Mouse (Mus musculus): ENCODE data around the gene Qk. TPM values are rescaled to one million over a fixed set of nuclear protein-coding genes. Genes with fewer than 3 reads are reported as not detected.

Gene Qk
- polyA plus RNA-seq, 1 experiment = 76.0 TPM

GRCm38 (mm10) chr17:10190857-10191256, 128.8 kb downstream of the Qk start:
- 60% methylated on average over 1 of the region's 1 CpGs for WGBS
- Histone ChIP-seq H3K4me1 (ENCODE audit: control insufficient read depth, insufficient read depth, insufficient read length) (no peaks in the 10 kb centered on the region), H3K27me3 (ENCODE audit: control insufficient read depth, insufficient read depth, low read length) (no peaks in the 10 kb centered on the region), H3K4me3 (ENCODE audit: extremely low read depth, insufficient read depth, insufficient read length) (no peak overlapping the region), H3K36me3 (ENCODE audit: control insufficient read depth, insufficient read depth, low read length) (no peaks in the 10 kb centered on the region), H3K27ac (ENCODE audit: insufficient read depth, low read length) (no peak overlapping the region)
- no peak for TF ChIP-seq POLR2A (IDR thresholded peaks at IDR 0.05; ENCODE audit: low read depth, low read length)
- TF ChIP-seq CTCF (IDR thresholded peaks at IDR 0.05; ENCODE audit: extremely low read depth, insufficient read depth, insufficient read length, insufficient replicate concordance) = no peak
- no peak for DNase-seq (ENCODE audit: low read depth in 1 of 2, low spot score in 2 of 2)

- no peak for DNase-seq (ENCODE audit: low read depth in 1 of 2, low spot score in 2 of 2)
- H3K27ac ChIP-seq (ENCODE audit: insufficient read depth, low read length) = no peak overlapping the region
- TF ChIP-seq POLR2A (IDR thresholded peaks at IDR 0.05; ENCODE audit: low read depth, low read length) = no peak
- TF ChIP-seq CTCF (IDR thresholded peaks at IDR 0.05; ENCODE audit: extremely low read depth, insufficient read depth, insufficient read length, insufficient replicate concordance) = no peak
Measured at GRCm38 (mm10) chr17:10188481-10188880, 131.2 kb downstream of the Qk start.

DNA sequence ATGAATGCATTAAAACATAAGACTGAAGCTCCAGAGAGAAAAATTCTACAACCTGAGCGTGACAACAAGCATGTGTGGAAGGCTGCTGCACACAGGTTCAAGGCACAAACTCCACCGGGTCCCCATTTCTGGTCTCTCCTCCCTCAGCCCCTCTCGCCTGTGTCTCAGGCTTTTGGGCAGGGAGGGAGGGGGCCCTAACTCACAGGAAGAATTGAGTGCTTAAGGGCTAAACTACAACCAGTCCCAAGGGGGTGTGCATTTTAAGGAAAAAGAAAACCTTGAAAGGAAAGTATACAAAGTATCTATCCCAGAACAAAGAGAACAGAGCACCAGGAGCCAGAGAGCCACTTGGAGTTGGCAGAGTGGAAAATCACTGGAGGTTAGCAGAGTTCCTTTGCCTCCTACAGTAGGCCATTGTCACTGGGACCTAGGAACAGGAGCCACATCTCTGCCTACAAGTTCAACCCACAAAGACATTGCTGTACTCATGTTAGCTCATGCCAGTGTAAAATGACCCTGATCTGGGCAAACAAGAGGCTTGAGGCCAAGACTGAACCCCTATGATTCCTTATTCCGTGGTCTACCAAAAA, 132.1 kb downstream of the Qk start:
- WGBS = 89% methylated on average over 4 of the region's 4 CpGs
- DNase-seq (ENCODE audit: low read depth in 1 of 2, low spot score in 2 of 2) = no peak
- H3K36me3 ChIP-seq (ENCODE audit: control insufficient read depth, insufficient read depth, low read length) = no peaks in the 10 kb centered on the region
- no peak overlapping the region for H3K27ac ChIP-seq (ENCODE audit: insufficient read depth, low read length)
- no peak overlapping the region for H3K4me3 ChIP-seq (ENCODE audit: extremely low read depth, insufficient read depth, insufficient read length)
- no peaks in the 10 kb centered on the region for H3K27me3 ChIP-seq (ENCODE audit: control insufficient read depth, insufficient read depth, low read length)
- TF ChIP-seq POLR2A (IDR thresholded peaks at IDR 0.05; ENCODE audit: low read depth, low read length) (no peak), CTCF (IDR thresholded peaks at IDR 0.05; ENCODE audit: extremely low read depth, insufficient read depth, insufficient read length, insufficient replicate concordance) (no peak)
- no peaks in the 10 kb centered on the region for H3K4me1 ChIP-seq (ENCODE audit: control insufficient read depth, insufficient read depth, insufficient read length)

More at GRCm38 (mm10) chr17:10188481-10188880, 131.2 kb downstream of the Qk start:
- no peaks in the 10 kb centered on the region for H3K36me3 ChIP-seq (ENCODE audit: control insufficient read depth, insufficient read depth, low read length)
- WGBS = 71% methylated on average over 3 of the region's 3 CpGs
- H3K27me3 ChIP-seq (ENCODE audit: control insufficient read depth, insufficient read depth, low read length) = no peaks in the 10 kb centered on the region
- no peak overlapping the region for H3K4me3 ChIP-seq (ENCODE audit: extremely low read depth, insufficient read depth, insufficient read length)
- no peaks in the 10 kb centered on the region for H3K4me1 ChIP-seq (ENCODE audit: control insufficient read depth, insufficient read depth, insufficient read length)

GRCm38 (mm10) chr17:10181761-10182160, 137.9 kb downstream of the Qk start:
- Histone ChIP-seq H3K4me1 (ENCODE audit: control insufficient read depth, insufficient read depth, insufficient read length) (no peaks in the 10 kb centered on the region), H3K27ac (ENCODE audit: insufficient read depth, low read length) (no peak overlapping the region), H3K36me3 (ENCODE audit: control insufficient read depth, insufficient read depth, low read length) (no peaks in the 10 kb centered on the region), H3K4me3 (ENCODE audit: extremely low read depth, insufficient read depth, insufficient read length) (no peak overlapping the region), H3K27me3 (ENCODE audit: control insufficient read depth, insufficient read depth, low read length) (no peaks in the 10 kb centered on the region)
- no peak for DNase-seq (ENCODE audit: low read depth in 1 of 2, low spot score in 2 of 2)
- 88% methylated on average over 6 of the region's 6 CpGs for WGBS
- TF ChIP-seq POLR2A (IDR thresholded peaks at IDR 0.05; ENCODE audit: low read depth, low read length) = no peak
- TF ChIP-seq CTCF (IDR thresholded peaks at IDR 0.05; ENCODE audit: extremely low read depth, insufficient read depth, insufficient read length, insufficient replicate concordance) = no peak

- no peaks in the 10 kb centered on the region for H3K4me1 ChIP-seq (ENCODE audit: control insufficient read depth, insufficient read depth, insufficient read length)
- WGBS = 63% methylated on average over 5 of the region's 5 CpGs
- no peaks in the 10 kb centered on the region for H3K36me3 ChIP-seq (ENCODE audit: control insufficient read depth, insufficient read depth, low read length)
- no peak overlapping the region for H3K4me3 ChIP-seq (ENCODE audit: extremely low read depth, insufficient read depth, insufficient read length)
- no peaks in the 10 kb centered on the region for H3K27me3 ChIP-seq (ENCODE audit: control insufficient read depth, insufficient read depth, low read length)
- no peak overlapping the region for H3K27ac ChIP-seq (ENCODE audit: insufficient read depth, low read length)
- DNase-seq (ENCODE audit: low read depth in 1 of 2, low spot score in 2 of 2) = no peak
- TF ChIP-seq CTCF (IDR thresholded peaks at IDR 0.05; ENCODE audit: extremely low read depth, insufficient read depth, insufficient read length, insufficient replicate concordance) (no peak), POLR2A (IDR thresholded peaks at IDR 0.05; ENCODE audit: low read depth, low read length) (no peak)
Measured at GRCm38 (mm10) chr17:10177096-10177495, 142.6 kb downstream of the Qk start.

DNA sequence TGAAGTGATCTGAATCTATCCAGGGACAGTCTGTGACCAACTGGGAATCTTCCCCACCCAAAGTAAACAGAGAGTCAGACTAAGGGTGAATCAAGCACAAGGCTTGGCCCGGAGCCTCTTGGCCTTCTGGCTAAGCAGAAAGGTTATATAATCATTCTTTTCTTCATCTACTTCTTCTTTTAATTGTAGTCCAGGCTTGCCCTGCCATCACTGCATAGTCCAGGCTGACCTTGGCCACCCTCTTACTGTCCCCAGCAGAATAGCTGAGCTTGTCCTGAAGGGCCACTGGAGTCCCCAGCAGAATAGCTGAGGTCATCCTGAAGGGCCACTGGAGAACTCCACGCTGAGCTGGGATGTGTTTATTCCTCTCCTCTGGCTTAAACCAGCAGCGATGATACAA, 158.4 kb downstream of the Qk start:
- 96% methylated on average over 3 of the region's 3 CpGs for WGBS
- H3K36me3 ChIP-seq (ENCODE audit: control insufficient read depth, insufficient read depth, low read length) = no peaks in the 10 kb centered on the region

GRCm38 (mm10) chr17:10160415-10160814, 159.2 kb downstream of the Qk start:
- no peak for DNase-seq (ENCODE audit: low read depth in 1 of 2, low spot score in 2 of 2)
- H3K36me3 ChIP-seq (ENCODE audit: control insufficient read depth, insufficient read depth, low read length) = no peaks in the 10 kb centered on the region
- WGBS = 90% methylated on average over 6 of the region's 6 CpGs
- no peaks in the 10 kb centered on the region for H3K4me1 ChIP-seq (ENCODE audit: control insufficient read depth, insufficient read depth, insufficient read length)
- H3K27ac ChIP-seq (ENCODE audit: insufficient read depth, low read length) = no peak overlapping the region
- H3K27me3 ChIP-seq (ENCODE audit: control insufficient read depth, insufficient read depth, low read length) = no peaks in the 10 kb centered on the region
- H3K4me3 ChIP-seq (ENCODE audit: extremely low read depth, insufficient read depth, insufficient read length) = no peak overlapping the region
- TF ChIP-seq POLR2A (IDR thresholded peaks at IDR 0.05; ENCODE audit: low read depth, low read length) = no peak
- no peak for TF ChIP-seq CTCF (IDR thresholded peaks at IDR 0.05; ENCODE audit: extremely low read depth, insufficient read depth, insufficient read length, insufficient replicate concordance)

More for the DNA sequence above, 158.4 kb downstream of the Qk start:
- no peak overlapping the region for H3K27ac ChIP-seq (ENCODE audit: insufficient read depth, low read length)
- no peaks in the 10 kb centered on the region for H3K4me1 ChIP-seq (ENCODE audit: control insufficient read depth, insufficient read depth, insufficient read length)
- no peak for TF ChIP-seq POLR2A (IDR thresholded peaks at IDR 0.05; ENCODE audit: low read depth, low read length)
- no peak for TF ChIP-seq CTCF (IDR thresholded peaks at IDR 0.05; ENCODE audit: extremely low read depth, insufficient read depth, insufficient read length, insufficient replicate concordance)
- no peak for DNase-seq (ENCODE audit: low read depth in 1 of 2, low spot score in 2 of 2)
- H3K27me3 ChIP-seq (ENCODE audit: control insufficient read depth, insufficient read depth, low read length) = no peaks in the 10 kb centered on the region
- no peak overlapping the region for H3K4me3 ChIP-seq (ENCODE audit: extremely low read depth, insufficient read depth, insufficient read length)

Measured in spleen, adult 2 months (tissue).